Mouse (Mus musculus) testis, postnatal 14 days (tissue): Measurements from ENCODE around the gene Shisa7.
A peak's percentile ranks its signal among the peaks of the same experiment; 100 is the strongest.
"Not testable (repeated sequence)": the region's sequence is repeated elsewhere in the genome, so short reads cannot be mapped to it uniquely, and the experiment has no call there.

ENCODE experiments used
- DNase-seq: peaks from one replicate; pipeline ENCODE4 v3.0.0; 2021; ENCODE audit warnings: low spot score

The Shisa7 gene

GRCm38 (mm10) chr7:4844917-4845309, 417 bp upstream of the Shisa7 start:
- DNase-seq, result peak; percentile 83

- no peak for DNase-seq
Observed at GRCm38 (mm10) chr7:4843604-4844244, 772 bp downstream of the Shisa7 start.

GRCm38 (mm10) chr7:4842634-4843131, 1.8 kb downstream of the Shisa7 start:
- no peak for DNase-seq

GRCm38 (mm10) chr7:4842077-4842476, 2.4 kb downstream of the Shisa7 start:
- DNase-seq, result no peak

- no peak for DNase-seq
Observed at GRCm38 (mm10) chr7:4837639-4838038, 6.9 kb downstream of the Shisa7 start.

- DNase-seq, result peak; percentile 60
Observed at GRCm38 (mm10) chr7:4836351-4836792, 8.1 kb downstream of the Shisa7 start.

GRCm38 (mm10) chr7:4835631-4836327, 8.7 kb downstream of the Shisa7 start:
- no peak for DNase-seq

GRCm38 (mm10) chr7:4830476-4830875, 14.0 kb downstream of the Shisa7 start:
- DNase-seq, result no peak

- DNase-seq, result no peak
Observed at GRCm38 (mm10) chr7:4825365-4825764, 19.1 kb downstream of the Shisa7 start.

- DNase-seq, result no peak
Observed at GRCm38 (mm10) chr7:4822162-4822907, 22.2 kb downstream of the Shisa7 start.

- no peak for DNase-seq
Observed at GRCm38 (mm10) chr7:4821690-4822089, 22.8 kb downstream of the Shisa7 start.

GRCm38 (mm10) chr7:4820925-4821324, 23.6 kb downstream of the Shisa7 start:
- DNase-seq, result not testable (repeated sequence)

GRCm38 (mm10) chr7:4816559-4816958, 27.9 kb downstream of the Shisa7 start:
- DNase-seq, result no peak

GRCm38 (mm10) chr7:4813105-4813791, 31.2 kb downstream of the Shisa7 start:
- DNase-seq, result no peak

- DNase-seq, result peak; percentile 99
Observed at GRCm38 (mm10) chr7:4812303-4813104, 32.0 kb downstream of the Shisa7 start, which contains the start of gene Ube2s. Ube2s (minus strand) TSS chr7:4812590.

GRCm38 (mm10) chr7:4811842-4812302, 32.6 kb downstream of the Shisa7 start:
- peak; percentile 67 for DNase-seq

- not testable (repeated sequence) for DNase-seq
Observed at GRCm38 (mm10) chr7:4811131-4811530, 33.4 kb downstream of the Shisa7 start.

- no peak for DNase-seq
Observed at GRCm38 (mm10) chr7:4806716-4807115, 37.8 kb downstream of the Shisa7 start.

GRCm38 (mm10) chr7:4802247-4802646, 42.2 kb downstream of the Shisa7 start:
- no peak for DNase-seq

GRCm38 (mm10) chr7:4795767-4796433, 48.6 kb downstream of the Shisa7 start:
- DNase-seq, result no peak
